Mouse (Mus musculus) stomach, postnatal 0 days (tissue): ENCODE measurements around the gene Tmem190. TPM values are rescaled to one million over a fixed set of nuclear protein-coding genes. Genes with fewer than 3 reads are reported as not detected.

Experiments
- ATAC-seq: fragments of 200-750 bp; cut with Nextera tagmentation; 2 replicates; pipeline ENCODE4 v1.8.0; 2017; ENCODE audit not compliant: low FRiP score, low TSS enrichment
- DNase-seq: peaks from one replicate; pipeline ENCODE4 v3.0.0-alpha.2; 2016; ENCODE audit warnings: low spot score
- H3K27ac ChIP-seq: fragments of 300-500 bp; sonication (generic); replicated peaks from 2 replicates; pipeline ENCODE4 v1.5.1; 2014; ENCODE audit warnings: mild to moderate bottlenecking, control low read depth
- H3K27me3 ChIP-seq: fragments of 300-500 bp; sonication (generic); 2 replicates; pipeline ENCODE4 v1.6.1; 2014; ENCODE audit warnings: low read length; ENCODE audit not compliant: control insufficient read depth, insufficient read depth
- H3K36me3 ChIP-seq: fragments of 300-500 bp; sonication (generic); 2 replicates; pipeline ENCODE4 v1.6.1; 2014; ENCODE audit warnings: low read length, mixed read lengths; ENCODE audit not compliant: control insufficient read depth, insufficient read depth
- H3K4me1 ChIP-seq: fragments of 300-500 bp; sonication (generic); replicated peaks from 2 replicates; pipeline ENCODE4 v1.6.1; 2014; ENCODE audit warnings: antibody characterized with exemption; ENCODE audit not compliant: control insufficient read depth, insufficient read depth
- H3K4me2 ChIP-seq: fragments of 300-500 bp; sonication (generic); replicated peaks from 2 replicates; pipeline ENCODE4 v1.6.1; 2014; ENCODE audit warnings: low read depth, mild to moderate bottlenecking, control low read depth, moderate library complexity
- H3K4me3 ChIP-seq: fragments of 300-500 bp; sonication (generic); 2 replicates; pipeline ENCODE4 v1.5.1; 2014; ENCODE audit warnings: low read depth, low read length, control low read depth
- H3K9ac ChIP-seq: fragments of 300-500 bp; sonication (generic); 2 replicates; pipeline ENCODE4 v1.6.1; 2014; ENCODE audit warnings: mild to moderate bottlenecking, low read length, control low read depth, mixed read lengths
- H3K9me3 ChIP-seq: fragments of 300-500 bp; sonication (generic); 2 replicates; pipeline ENCODE4 v1.6.1; 2016; ENCODE audit warnings: low read length; ENCODE audit not compliant: control insufficient read depth
- CTCF ChIP-seq: IDR thresholded peaks from 2 replicates; pipeline ENCODE4 v1.5.1; 2016; ENCODE audit warnings: antibody characterized with exemption, low read depth, mild to moderate bottlenecking, moderate library complexity
- EP300 ChIP-seq: optimal IDR thresholded peaks from 2 replicates; pipeline ENCODE3; 2016; ENCODE audit warnings: antibody characterized with exemption
- WGBS: fragments of 180-500 bp; shearing (Covaris S2); extraction: QIAGEN DNeasy Blood & Tissue Kit; methylation state at CpG from one replicate; pipeline ENCODE4 v1.1.7; 2014; 5-methylcytosine and 5-hydroxymethylcytosine counted together
- polyA plus RNA-seq: library from polyadenylated mRNA; unstranded; fragments of >200 nt; fragmentation: Nextera tagmentation; extraction: Ambion mirVana; gene quantifications from 2 replicates; pipeline ENCODE4 v1.2.1, GENCODE M21; 2015

Gene Tmem190
- polyA plus RNA-seq, 1 experiment from 2014 or later = 0.80 TPM

DNA sequence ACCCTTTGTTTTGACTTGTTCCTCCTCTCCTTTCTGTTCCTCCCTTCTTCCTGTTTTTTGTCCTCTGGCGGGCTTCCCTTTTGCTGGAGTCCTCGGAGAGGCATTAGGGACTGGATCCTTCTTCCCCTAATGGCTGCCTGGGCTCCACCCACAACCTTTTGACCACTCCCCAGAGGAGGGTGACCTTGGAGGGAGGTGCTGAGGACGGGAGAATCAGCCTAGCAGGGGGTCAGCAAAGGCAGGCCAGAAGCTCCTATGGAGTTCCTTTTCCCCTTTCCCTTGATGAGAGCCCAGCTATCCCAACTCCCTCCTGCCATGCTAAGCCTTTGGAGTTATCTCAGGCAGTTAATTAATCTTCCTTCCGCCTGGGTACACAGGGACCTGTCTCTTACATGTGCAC lies 41.6 kb upstream of the Tmem190 start:
- peak; percentile 63 for DNase-seq
- ATAC-seq = no peak
- Histone ChIP-seq H3K4me3 (peak overlapping the region; percentile 87), H3K4me2 (peak overlapping the region; percentile 76), H3K36me3 (0 out of 2 replicates have a peak, but pooled peaks cover 5% of the 10 kb centered on the region), H3K9me3 (no peaks in the 10 kb centered on the region), H3K9ac (peak overlapping the region; percentile 77), H3K4me1 (0 out of 2 replicates have a peak, but pooled peaks cover 2% of the 10 kb centered on the region), H3K27me3 (no peaks in the 10 kb centered on the region), H3K27ac (peak overlapping the region; percentile 94)
- TF ChIP-seq CTCF (no peak), EP300 (no peak)
- 2% methylated on average over 4 of the region's 4 CpGs for WGBS

DNA sequence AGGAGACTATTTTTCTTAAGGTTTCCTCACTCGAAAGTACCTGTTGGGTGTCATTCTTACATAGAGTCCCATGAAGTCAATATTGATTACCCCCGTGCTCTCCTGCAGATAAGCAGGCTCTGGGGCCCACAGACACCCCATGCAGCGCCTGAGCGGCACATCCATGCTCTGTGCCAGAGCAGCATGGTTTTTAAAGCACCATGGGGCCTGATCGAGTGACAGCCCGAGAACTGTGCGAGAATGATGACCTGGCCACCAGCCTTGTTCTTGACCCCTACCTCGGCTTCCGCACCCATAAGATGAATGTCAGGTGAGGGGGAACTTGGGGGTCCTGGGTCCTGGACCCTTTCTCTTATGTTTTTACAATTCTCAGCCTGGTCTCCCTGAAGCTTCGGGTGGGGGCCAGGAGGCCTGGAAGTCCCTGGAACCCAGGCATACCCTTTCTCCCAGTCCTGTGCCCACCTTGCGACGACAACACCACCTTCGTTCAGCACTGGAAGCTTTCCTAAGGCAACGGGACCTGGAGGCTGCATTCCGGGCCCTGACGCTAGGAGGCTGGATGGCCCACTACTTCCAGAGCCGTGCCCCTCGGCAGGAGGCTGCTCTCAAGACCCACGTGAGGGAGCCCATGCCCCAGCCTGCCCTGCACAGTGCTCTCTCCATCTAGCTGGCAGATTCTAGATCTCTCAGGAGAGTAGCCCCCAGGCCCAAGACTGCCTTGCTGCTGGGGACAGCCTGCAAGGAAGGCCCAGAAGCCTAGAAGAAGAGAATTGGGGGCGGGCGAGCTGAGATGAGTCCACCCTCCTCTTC lies 40.9 kb upstream of the Tmem190 start:
- Histone ChIP-seq H3K36me3 (peaks cover 11% of the 10 kb centered on the region; the same call in 1 of the 2 replicates), H3K9ac (peak overlapping the region; percentile 35; the same call in 1 of the 2 replicates), H3K27ac (peak overlapping the region; percentile 94; the same call in 1 of the 2 replicates), H3K9me3 (no peaks in the 10 kb centered on the region), H3K27me3 (no peaks in the 10 kb centered on the region), H3K4me3 (no peak overlapping the region), H3K4me1 (0 out of 2 replicates have a peak, but pooled peaks cover 2% of the 10 kb centered on the region), H3K4me2 (peak overlapping the region; percentile 76)
- 79% methylated on average over 21 of the region's 21 CpGs for whole genome bisulfite sequencing
- TF ChIP-seq EP300 (no peak), CTCF (no peak)
- no peak for DNase-seq
- no peak for ATAC-seq

DNA sequence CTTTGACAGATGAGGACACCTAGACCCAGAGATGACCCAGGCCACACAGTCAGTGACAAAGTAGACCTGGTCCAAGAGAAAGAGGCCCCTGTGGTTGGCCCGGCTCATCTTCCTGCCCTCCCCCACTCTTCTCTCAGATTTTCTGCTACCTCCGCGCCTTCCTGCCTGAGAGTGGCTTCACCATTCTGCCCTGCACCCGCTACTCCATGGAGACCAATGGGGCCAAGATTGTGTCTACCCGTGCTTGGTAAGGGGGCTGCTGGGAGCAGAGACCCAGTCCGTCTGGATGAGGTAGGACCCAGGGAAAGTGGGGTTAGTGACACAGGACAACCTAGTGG lies 40.3 kb upstream of the Tmem190 start:
- no peaks in the 10 kb centered on the region for H3K9me3 ChIP-seq
- H3K4me1 ChIP-seq = 0 out of 2 replicates have a peak, but pooled peaks cover 2% of the 10 kb centered on the region
- WGBS = 86% methylated on average over 6 of the region's 6 CpGs
- no peak overlapping the region for H3K9ac ChIP-seq
- H3K4me3 ChIP-seq = no peak overlapping the region
- H3K27me3 ChIP-seq = no peaks in the 10 kb centered on the region
- H3K27ac ChIP-seq = no peak overlapping the region
- peaks cover 11% of the 10 kb centered on the region; the same call in 1 of the 2 replicates for H3K36me3 ChIP-seq
- DNase-seq = no peak
- no peak for TF ChIP-seq EP300
- no peak for TF ChIP-seq CTCF
- ATAC-seq = no peak
- H3K4me2 ChIP-seq = no peak overlapping the region

DNA sequence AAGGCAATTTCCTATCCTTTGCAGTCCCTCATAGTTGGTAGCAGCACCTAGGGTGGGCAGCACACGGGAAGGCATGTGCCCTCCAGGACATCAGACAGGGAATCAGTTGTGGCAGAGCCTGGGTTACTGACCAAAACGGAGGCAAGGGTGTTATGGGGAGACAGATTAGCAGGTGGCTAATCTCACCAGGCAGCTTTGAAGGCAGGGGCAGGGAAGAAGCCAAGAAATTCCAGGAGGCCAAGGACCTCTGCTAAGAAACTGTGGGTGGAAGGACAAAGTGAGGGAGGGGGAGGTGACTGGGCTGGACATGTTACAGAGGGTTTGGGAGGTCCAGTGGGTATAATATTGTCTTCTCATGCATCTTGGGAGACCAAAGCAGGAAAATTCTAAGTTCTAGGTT lies 39.4 kb upstream of the Tmem190 start:
- no peak overlapping the region for H3K4me3 ChIP-seq
- TF ChIP-seq CTCF = no peak
- TF ChIP-seq EP300 = no peak
- no peaks in the 10 kb centered on the region for H3K27me3 ChIP-seq
- ATAC-seq = no peak
- no peak overlapping the region for H3K27ac ChIP-seq
- H3K9me3 ChIP-seq = no peaks in the 10 kb centered on the region
- 44% methylated on average over 2 of the region's 2 CpGs for WGBS
- no peak for DNase-seq
- peaks cover 11% of the 10 kb centered on the region; the same call in 1 of the 2 replicates for H3K36me3 ChIP-seq
- H3K4me1 ChIP-seq = 0 out of 2 replicates have a peak, but pooled peaks cover 2% of the 10 kb centered on the region
- no peak overlapping the region for H3K4me2 ChIP-seq
- H3K9ac ChIP-seq = no peak overlapping the region

DNA sequence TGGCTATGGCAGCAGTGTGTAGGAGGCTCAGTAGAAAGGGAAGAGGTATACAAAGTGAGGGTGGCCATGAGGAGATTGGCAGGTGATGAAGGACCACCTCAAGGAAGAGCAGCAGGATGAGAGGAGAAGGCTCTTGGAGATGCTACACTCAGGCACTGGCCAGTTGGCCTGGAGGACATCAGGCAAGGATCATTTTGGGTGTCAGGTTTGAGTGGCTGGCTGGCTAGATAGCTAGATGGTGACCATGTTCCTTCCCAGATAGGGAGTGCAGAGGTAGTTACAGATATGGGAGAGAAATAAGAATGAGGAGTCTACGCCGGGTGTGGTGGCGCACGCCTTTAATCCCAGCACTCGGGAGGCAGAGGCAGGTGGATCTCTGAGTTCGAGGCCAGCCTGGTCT lies 37.9 kb upstream of the Tmem190 start:
- no peak overlapping the region for H3K9ac ChIP-seq
- no peaks in the 10 kb centered on the region for H3K9me3 ChIP-seq
- H3K4me1 ChIP-seq = 0 out of 2 replicates have a peak, but pooled peaks cover 2% of the 10 kb centered on the region
- DNase-seq (no peak), ATAC-seq (no peak)
- H3K27me3 ChIP-seq = no peaks in the 10 kb centered on the region
- no peak overlapping the region for H3K27ac ChIP-seq
- peaks cover 11% of the 10 kb centered on the region; the same call in 1 of the 2 replicates for H3K36me3 ChIP-seq
- 98% methylated on average over 5 of the region's 6 CpGs for WGBS
- no peak overlapping the region for H3K4me3 ChIP-seq
- no peak overlapping the region for H3K4me2 ChIP-seq
- no peak for TF ChIP-seq CTCF
- TF ChIP-seq EP300 = no peak
